Mouse (Mus musculus) spleen, adult 2 months (tissue): ENCODE measurements around the gene Scn3b. TPM values are rescaled to one million over a fixed set of nuclear protein-coding genes. Genes with fewer than 3 reads are reported as not detected.

Source experiments
- DNase-seq, 2 experiments: peaks; one replicate each; pipeline versions ENCODE4 v3.0.0 to v3.0.0-alpha.2; 2012 to 2021; ENCODE audit warnings: low spot score in 2 of 2, low read depth in 1 of 2
- H3K27ac ChIP-seq: fragments of 200-500 bp; 2 replicates; pipeline ENCODE4 v1.5.1; 2012; ENCODE audit warnings: low read length, inconsistent platforms; ENCODE audit not compliant: insufficient read depth
- H3K27me3 ChIP-seq: fragments of 200-500 bp; 2 replicates; pipeline ENCODE4 v1.6.1; 2012; ENCODE audit warnings: mild to moderate bottlenecking, moderate library complexity, low read length, inconsistent platforms; ENCODE audit not compliant: control insufficient read depth, insufficient read depth
- H3K36me3 ChIP-seq: fragments of 200-500 bp; 2 replicates; pipeline ENCODE4 v1.6.1; 2012; ENCODE audit warnings: mild to moderate bottlenecking, low read length, inconsistent platforms; ENCODE audit not compliant: control insufficient read depth, insufficient read depth
- H3K4me1 ChIP-seq: fragments of 200-500 bp; 2 replicates; pipeline ENCODE4 v1.6.1; 2011; ENCODE audit warnings: inconsistent platforms; ENCODE audit not compliant: control insufficient read depth, insufficient read depth, insufficient read length
- H3K4me3 ChIP-seq: fragments of 200-500 bp; 2 replicates; pipeline ENCODE4 v1.5.1; 2011; ENCODE audit warnings: mild to moderate bottlenecking, inconsistent platforms; ENCODE audit not compliant: insufficient read depth, insufficient read length; ENCODE audit errors: extremely low read depth
- CTCF ChIP-seq: fragments of 200-500 bp; IDR thresholded peaks from 2 replicates; pipeline ENCODE4 v1.5.1; 2011; ENCODE audit warnings: mild to moderate bottlenecking, inconsistent platforms; ENCODE audit not compliant: insufficient read depth, insufficient read length, insufficient replicate concordance; ENCODE audit errors: extremely low read depth
- POLR2A ChIP-seq: fragments of 200-500 bp; IDR thresholded peaks from 2 replicates; pipeline ENCODE4 v1.6.1; 2011; ENCODE audit warnings: low read depth, low read length, inconsistent platforms
- WGBS: fragments of 180-500 bp; shearing (Covaris S2); methylation state at CpG from one replicate; pipeline ENCODE4 v1.1.7; 2018; 5-methylcytosine and 5-hydroxymethylcytosine counted together
- polyA plus RNA-seq: library from polyadenylated mRNA; depleted of rRNA; stranded (reverse); fragments of >200 nt; gene quantifications from 2 replicates; pipeline ENCODE4 v1.2.3, GENCODE M21; 2012; rRNA removed

Scn3b gene
- polyA plus RNA-seq: 0.07 and 0.26 TPM in 2 replicates

- no peak for DNase-seq
- Histone ChIP-seq H3K27ac (no peak within 1 kb of the TSS), H3K4me3 (peak within 1 kb of the TSS; percentile 4; the same call in 1 of the 2 replicates)
These were observed at the start of gene Scn3b for GRCm38 (mm10) chr9:40269103-40269861. Gene Scn3b (plus strand): TSS chr9:40269217.

GRCm38 (mm10) chr9:40224289-40224688 lies 44.7 kb upstream of the Scn3b start:
- Histone ChIP-seq H3K27ac (no peak overlapping the region), H3K4me1 (no peaks in the 10 kb centered on the region), H3K4me3 (no peak overlapping the region), H3K27me3 (no peaks in the 10 kb centered on the region), H3K36me3 (no peaks in the 10 kb centered on the region)
- no peak for DNase-seq
- WGBS: 71% methylated on average over 4 of the region's 4 CpGs
- TF ChIP-seq CTCF (no peak), POLR2A (no peak)

More at GRCm38 (mm10) chr9:40269103-40269861, at the start of gene Scn3b:
- 4% methylated on average over 42 of the region's 42 CpGs for WGBS
- TF ChIP-seq CTCF (no peak), POLR2A (no peak)
- Histone ChIP-seq H3K27me3 (no peaks in the 10 kb centered on the region), H3K36me3 (no peaks in the 10 kb centered on the region), H3K4me1 (no peaks in the 10 kb centered on the region)

- DNase-seq: peak in 1 of 2 experiments; percentile 5
- Histone ChIP-seq H3K27ac (no peak overlapping the region), H3K4me1 (no peaks in the 10 kb centered on the region), H3K4me3 (no peak overlapping the region), H3K36me3 (no peaks in the 10 kb centered on the region), H3K27me3 (no peaks in the 10 kb centered on the region)
- TF ChIP-seq POLR2A (no peak), CTCF (peak; percentile 28; the same call in 1 of the 2 replicates)
- WGBS: 57% methylated on average over 10 of the region's 10 CpGs
These were observed 40.9 kb upstream of the Scn3b start for GRCm38 (mm10) chr9:40227874-40228789.

- no peak for DNase-seq
- no peaks in the 10 kb centered on the region for H3K4me1 ChIP-seq
- WGBS: 23% methylated on average over 6 of the region's 6 CpGs
- H3K4me3 ChIP-seq: no peak overlapping the region
- no peaks in the 10 kb centered on the region for H3K27me3 ChIP-seq
- no peak for TF ChIP-seq POLR2A
- H3K36me3 ChIP-seq: no peaks in the 10 kb centered on the region
- H3K27ac ChIP-seq: no peak overlapping the region
These were observed 40.1 kb upstream of the Scn3b start for GRCm38 (mm10) chr9:40228804-40229331.

GRCm38 (mm10) chr9:40229479-40229878 lies 39.5 kb upstream of the Scn3b start:
- 86% methylated on average over 5 of the region's 5 CpGs for WGBS
- Histone ChIP-seq H3K36me3 (no peaks in the 10 kb centered on the region), H3K27ac (no peak overlapping the region), H3K27me3 (no peaks in the 10 kb centered on the region), H3K4me3 (no peak overlapping the region), H3K4me1 (no peaks in the 10 kb centered on the region)
- no peak for DNase-seq
- TF ChIP-seq POLR2A (no peak), CTCF (no peak)

- Histone ChIP-seq H3K36me3 (no peaks in the 10 kb centered on the region), H3K27me3 (no peaks in the 10 kb centered on the region), H3K27ac (no peak overlapping the region), H3K4me3 (no peak overlapping the region), H3K4me1 (no peaks in the 10 kb centered on the region)
- DNase-seq: no peak
- 80% methylated on average over 3 of the region's 3 CpGs for WGBS
- TF ChIP-seq POLR2A (no peak), CTCF (no peak)
These were observed 38.0 kb upstream of the Scn3b start for GRCm38 (mm10) chr9:40231019-40231418.
